Mouse (Mus musculus) cerebellum, adult 18-20 months (tissue): ENCODE measurements around the gene Rpusd1.
"Not testable (repeated sequence)": the region's sequence is repeated elsewhere in the genome, so short reads cannot be mapped to it uniquely, and the experiment has no call there.

Experiments used
- DNase-seq, 2 experiments: peaks; one replicate each; pipeline ENCODE4 v3.0.0; 2021

Rpusd1 gene

GRCm38 (mm10) chr17:25741471-25741870, 14.0 kb downstream of the Rpusd1 start:
- DNase-seq = not testable (repeated sequence)

DNA sequence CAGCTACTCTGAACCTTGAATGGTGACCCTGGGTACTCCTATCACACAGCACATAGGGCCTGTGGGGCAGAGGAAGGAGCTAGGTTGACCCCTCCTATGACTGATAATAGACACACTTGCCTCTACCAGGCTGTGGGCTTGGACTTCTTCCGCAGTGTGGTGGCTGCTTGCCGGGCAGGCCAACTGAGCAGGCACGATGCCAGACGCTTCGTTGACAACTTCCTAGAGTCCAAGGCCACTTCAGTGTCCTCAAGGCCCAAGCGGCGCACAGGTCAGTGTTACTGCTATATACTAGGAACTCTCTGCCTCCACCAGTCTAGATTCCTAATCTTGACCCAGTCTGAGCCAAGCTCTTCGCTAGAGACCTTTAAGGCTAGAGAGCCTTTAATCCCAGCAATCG, 16.4 kb downstream of the Rpusd1 start:
- DNase-seq = no peak

DNA sequence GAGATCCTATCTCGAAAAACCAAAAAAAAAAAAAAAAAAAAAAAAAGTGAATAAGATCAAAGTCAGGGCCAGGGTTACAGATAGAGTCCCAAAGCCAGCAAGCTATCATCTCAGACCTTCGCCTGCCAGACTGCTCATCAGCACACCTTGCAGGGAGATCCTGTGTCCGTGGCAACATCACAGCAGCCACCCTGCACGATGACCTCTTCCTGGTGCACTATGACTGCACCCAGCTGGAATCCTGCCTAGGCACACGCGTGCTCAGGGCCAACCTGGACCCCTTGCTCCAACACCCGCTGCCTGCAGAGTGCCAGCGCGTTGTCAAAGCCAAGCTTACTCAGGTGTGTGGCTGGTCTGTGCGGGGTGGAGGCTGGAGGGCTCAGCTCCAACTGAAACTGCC, 16.8 kb downstream of the Rpusd1 start:
- DNase-seq = no peak

GRCm38 (mm10) chr17:25748238-25748637, 20.8 kb downstream of the Rpusd1 start:
- DNase-seq = no peak

GRCm38 (mm10) chr17:25749314-25749713, 21.8 kb downstream of the Rpusd1 start:
- no peak for DNase-seq

DNA sequence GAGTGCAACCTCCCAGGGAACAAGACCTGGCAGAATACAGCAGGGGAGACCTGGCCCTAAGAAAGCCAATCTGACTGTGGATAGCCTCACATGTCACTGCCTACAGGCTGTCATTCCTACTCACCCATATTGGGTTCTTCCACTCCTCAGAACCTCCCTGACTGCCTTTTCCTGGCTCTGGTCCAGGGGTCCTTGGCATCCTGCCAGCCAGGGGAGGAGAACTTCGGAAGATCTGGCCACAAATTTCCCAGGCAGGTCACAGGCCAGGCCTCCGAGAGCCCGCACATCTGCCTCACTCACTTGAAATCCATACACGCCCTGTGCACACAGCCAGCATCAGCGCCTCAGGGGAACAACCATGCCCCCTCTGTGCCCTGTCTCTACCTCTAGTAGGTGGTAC, 24.0 kb downstream of the Rpusd1 start:
- DNase-seq = no peak

DNA sequence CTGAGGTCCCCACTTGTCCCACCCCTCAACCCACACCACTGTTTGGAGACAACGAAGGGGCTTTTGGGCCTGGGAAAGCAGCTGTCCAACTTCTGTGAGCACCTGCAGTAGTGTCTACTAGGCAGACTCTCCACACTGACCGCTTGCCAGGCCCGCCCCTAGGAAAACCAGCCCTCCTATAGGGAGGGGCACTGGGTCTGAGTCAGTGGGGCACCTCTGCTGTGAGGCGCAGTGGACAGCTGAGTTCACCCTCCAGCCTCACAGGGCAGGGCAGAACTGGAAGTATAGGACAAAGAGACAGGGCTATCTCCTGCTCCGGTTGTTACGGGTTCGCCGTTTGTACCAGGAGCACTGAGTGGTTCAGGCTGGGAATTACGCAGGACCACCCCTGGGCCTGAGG, 26.8 kb downstream of the Rpusd1 start, which contains the start of gene Msln:
Gene Msln (minus strand): TSS at position 138 of the 400 bp plus-strand sequence.
- no peak for DNase-seq

DNA sequence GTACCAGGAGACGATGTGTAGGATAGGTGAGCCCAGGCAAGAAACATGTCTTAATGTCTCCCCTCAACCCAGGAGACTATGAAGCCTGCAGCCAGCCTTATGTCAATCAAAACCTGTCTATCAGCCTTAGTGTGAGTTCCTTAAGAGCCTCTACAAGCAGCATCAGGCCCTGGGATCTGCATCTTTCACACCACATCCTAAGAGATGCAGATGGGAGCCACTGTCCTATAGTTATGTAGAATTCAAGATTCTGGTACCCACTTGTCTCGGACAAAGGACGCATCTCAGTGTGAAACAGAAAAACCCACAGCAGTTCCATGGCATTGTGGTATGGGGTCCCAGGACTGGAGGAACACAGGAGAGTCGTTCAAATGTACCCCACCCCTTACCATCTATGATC, 27.6 kb downstream of the Rpusd1 start:
- DNase-seq = no peak

GRCm38 (mm10) chr17:25755627-25756377, 28.3 kb downstream of the Rpusd1 start:
- DNase-seq = no peak

- no peak for DNase-seq
Measured at GRCm38 (mm10) chr17:25756378-25757242, 29.1 kb downstream of the Rpusd1 start.

DNA sequence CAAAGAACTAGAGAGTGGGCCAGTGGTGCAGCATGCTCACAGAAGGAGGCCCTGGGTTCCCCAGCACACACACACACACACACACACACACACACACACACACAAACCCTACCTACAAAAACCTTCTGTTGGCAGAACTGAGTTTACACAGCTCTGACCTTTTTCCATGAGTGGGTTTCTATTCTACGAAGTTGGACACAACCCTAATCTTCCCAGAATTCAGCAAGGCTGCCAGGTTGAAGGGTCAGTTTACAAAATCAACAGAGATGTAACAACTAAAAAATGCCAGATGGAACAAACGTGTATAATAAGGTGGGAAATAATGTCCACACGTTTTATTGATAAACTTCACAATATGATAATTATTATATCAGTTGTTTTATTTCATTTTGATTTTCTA, 30.2 kb downstream of the Rpusd1 start:
- DNase-seq = no peak

- DNase-seq = no peak
Measured at GRCm38 (mm10) chr17:25760148-25760547, 32.7 kb downstream of the Rpusd1 start.

DNA sequence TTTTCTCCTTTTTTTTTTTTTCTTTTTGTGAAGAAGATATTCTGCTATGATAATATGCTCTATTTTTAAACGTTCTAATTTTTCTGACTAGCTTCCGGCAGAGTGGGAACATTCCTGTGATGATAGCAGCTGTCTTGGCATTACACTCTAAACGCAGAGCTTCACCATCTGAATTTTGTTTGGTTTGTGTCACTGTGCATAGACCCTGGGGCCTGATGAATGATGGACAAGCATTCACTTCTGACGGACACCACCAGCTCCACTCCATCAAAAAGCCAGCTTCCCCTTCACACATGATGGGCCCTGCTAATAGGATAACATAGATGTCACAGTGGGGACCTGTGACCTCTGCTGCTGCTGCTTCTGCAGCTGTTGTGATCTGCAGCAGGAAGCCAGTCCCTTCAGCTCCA, 34.1 kb downstream of the Rpusd1 start:
- DNase-seq = no peak

DNA sequence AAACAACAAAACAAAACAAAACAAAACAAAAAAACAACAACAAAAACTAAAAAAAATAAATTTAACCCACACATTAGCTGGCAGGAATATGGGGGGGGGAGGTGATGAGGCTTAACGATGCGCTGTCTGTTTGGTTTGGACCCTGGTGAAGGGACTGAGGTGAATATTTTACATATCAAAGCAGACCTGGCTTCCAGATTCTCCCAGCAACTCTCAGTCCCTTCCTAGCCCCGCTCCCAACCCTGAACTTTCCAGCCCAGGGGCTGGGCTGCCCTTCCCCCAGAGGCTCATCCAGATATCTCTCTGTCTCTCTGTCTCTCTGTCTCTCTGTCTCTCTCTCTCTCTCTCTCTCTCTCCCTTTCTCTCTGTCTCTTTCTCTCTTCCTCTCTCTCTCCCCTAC, 35.1 kb downstream of the Rpusd1 start:
- DNase-seq = no peak

DNA sequence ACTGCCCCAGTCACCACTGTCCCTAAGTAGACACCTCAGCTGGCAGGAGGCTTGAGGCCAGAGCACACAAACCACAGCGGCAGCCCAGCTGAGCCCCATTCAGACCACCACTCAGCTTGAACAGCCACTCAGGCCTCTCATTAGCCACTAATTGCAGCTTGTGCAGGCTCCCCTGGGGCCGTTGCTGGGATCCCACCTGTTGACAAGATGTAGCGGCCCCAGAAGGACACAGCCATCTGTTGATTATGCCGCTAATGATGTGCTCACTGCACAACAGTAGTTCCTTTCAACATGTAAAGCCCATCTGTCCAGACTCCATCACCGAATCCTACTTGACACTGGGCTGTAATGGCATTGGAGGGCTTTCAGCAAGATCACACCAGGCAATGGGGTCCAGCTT, 38.4 kb downstream of the Rpusd1 start:
- DNase-seq = no peak

- no peak for DNase-seq
Measured at GRCm38 (mm10) chr17:25769331-25769730, 41.9 kb downstream of the Rpusd1 start.

DNA sequence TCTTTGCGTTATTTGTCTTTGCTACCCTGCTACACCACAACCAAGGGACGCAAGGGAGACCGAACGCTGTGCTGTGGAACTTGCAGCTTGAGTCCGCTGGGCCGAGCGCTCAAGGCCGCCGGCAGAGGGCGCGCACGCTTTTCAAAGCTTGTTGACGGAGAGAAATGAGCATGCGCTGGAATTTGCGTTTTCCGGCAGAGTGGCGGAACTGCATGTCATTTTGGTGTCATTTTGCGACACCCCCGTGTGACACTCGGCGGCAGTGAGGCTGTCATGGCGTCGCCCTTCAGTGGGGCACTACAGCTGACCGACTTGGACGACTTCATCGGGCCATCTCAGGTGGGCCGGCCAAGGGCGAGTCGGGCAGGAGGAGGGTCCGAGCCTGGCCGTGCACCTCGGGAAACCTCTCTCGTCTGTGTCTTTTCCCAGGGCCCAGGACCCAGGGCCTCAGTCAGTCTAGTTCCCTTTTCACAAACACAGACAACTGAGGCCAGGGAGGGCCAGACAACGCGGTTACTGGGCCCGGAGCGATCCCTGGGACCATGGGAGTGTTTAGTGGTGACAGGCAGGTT, 46.2 kb downstream of the Rpusd1 start, which contains the start of gene Narfl:
Gene Narfl (plus strand): TSS at position 228 of the 572 bp plus-strand sequence.
- DNase-seq = peak; percentile 97 to 99

GRCm38 (mm10) chr17:25775318-25776062, 48.0 kb downstream of the Rpusd1 start:
- DNase-seq = no peak

GRCm38 (mm10) chr17:25777948-25778347, 50.5 kb downstream of the Rpusd1 start:
- no peak for DNase-seq
